Mouse (Mus musculus): ENCODE data around the gene Serpinb3b. TPM values are rescaled to one million over a fixed set of nuclear protein-coding genes. Genes with fewer than 3 reads are reported as not detected.

Serpinb3b gene
- polyA plus RNA-seq (2012), result not detected in 2 replicates

DNA sequence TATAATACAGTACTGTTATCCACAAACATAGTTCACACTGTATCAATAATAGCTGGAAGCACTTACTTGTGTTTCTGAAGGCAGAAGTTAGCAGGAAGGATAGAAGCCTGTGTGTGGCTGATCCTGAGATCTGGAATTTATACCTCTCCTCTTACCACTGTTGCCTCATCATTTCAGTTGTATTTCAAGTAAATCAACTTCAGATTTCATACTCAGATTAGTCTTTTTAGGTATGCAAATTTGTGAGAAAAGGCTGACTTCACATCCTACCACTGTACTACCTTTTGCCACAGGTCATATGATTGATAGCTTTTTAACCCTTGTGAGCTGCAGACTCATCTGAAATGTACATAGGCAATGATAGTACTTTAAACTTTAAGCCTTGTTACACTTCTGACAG, at the start of gene Serpinb3b, which contains the start of gene Serpinb3c:
Gene Serpinb3b (minus strand): TSS at position 101 of the 400 bp plus-strand sequence.
Gene Serpinb3c (minus strand): TSS at position 111 of the 400 bp plus-strand sequence.

Other genes with a start within 250 kb of the Serpinb3b start
- not detected in 2 replicates for gene Serpinb3a, start 226.1 kb downstream of the Serpinb3b start, polyA plus RNA-seq (2012)
- gene Serpinb3d, start 194.9 kb downstream of the Serpinb3b start, polyA plus RNA-seq (2012), result not detected in 2 replicates
- gene Serpinb3c, start within 50 bp of the Serpinb3b start, polyA plus RNA-seq (2012), result not detected in 2 replicates
- gene Serpinb11, start 82.8 kb upstream of the Serpinb3b start, polyA plus RNA-seq (2012), result not detected in 2 replicates
- gene Serpinb7, start 121.3 kb upstream of the Serpinb3b start, polyA plus RNA-seq (2012), result not detected in 2 replicates
- gene Serpinb2, start 233.1 kb upstream of the Serpinb3b start, polyA plus RNA-seq (2012), result 0.02 and 0.21 TPM in 2 replicates

All from megakaryocyte-erythroid progenitor cell, adult 5 weeks (primary cell).